Mouse (Mus musculus): ENCODE data around the gene Cops7a.
A peak's percentile ranks its signal among the peaks of the same experiment; 100 is the strongest.

Gene Cops7a

GRCm38 (mm10) chr6:124918890-124919627 lies 46.3 kb downstream of the Cops7a start:
- no peak for DNase-seq (ENCODE audit: low spot score in 2 of 2)

GRCm38 (mm10) chr6:124918331-124918690 lies 47.0 kb downstream of the Cops7a start:
- DNase-seq (ENCODE audit: low spot score in 2 of 2), result no peak

GRCm38 (mm10) chr6:124917518-124918330 lies 47.6 kb downstream of the Cops7a start:
- DNase-seq (ENCODE audit: low spot score in 2 of 2), result peak; percentile 53 to 57

- DNase-seq (ENCODE audit: low spot score in 2 of 2), result peak; percentile 91 to 93
Observed at GRCm38 (mm10) chr6:124916695-124917517, 48.4 kb downstream of the Cops7a start.

GRCm38 (mm10) chr6:124915942-124916694 lies 49.2 kb downstream of the Cops7a start:
- no peak for DNase-seq (ENCODE audit: low spot score in 2 of 2)

GRCm38 (mm10) chr6:124915160-124915941 lies 50.0 kb downstream of the Cops7a start:
- DNase-seq (ENCODE audit: low spot score in 2 of 2), result no peak

GRCm38 (mm10) chr6:124914511-124914910 lies 50.8 kb downstream of the Cops7a start:
- no peak for DNase-seq (ENCODE audit: low spot score in 2 of 2)

- no peak for DNase-seq (ENCODE audit: low spot score in 2 of 2)
Observed at GRCm38 (mm10) chr6:124913721-124914285, 51.5 kb downstream of the Cops7a start.

GRCm38 (mm10) chr6:124913214-124913613 lies 52.1 kb downstream of the Cops7a start:
- DNase-seq (ENCODE audit: low spot score in 2 of 2), result no peak

- DNase-seq (ENCODE audit: low spot score in 2 of 2), result no peak
Observed at GRCm38 (mm10) chr6:124911533-124912218, 53.7 kb downstream of the Cops7a start, which contains the start of gene Lag3. TSS of gene Lag3 (minus strand) at chr6:124911705.

- DNase-seq (ENCODE audit: low spot score in 2 of 2), result no peak
Observed at GRCm38 (mm10) chr6:124910032-124910431, 55.3 kb downstream of the Cops7a start.
